Mouse (Mus musculus) neural tube, embryonic 14.5 days (tissue): ENCODE results near the gene Hells. TPM values are rescaled to one million over a fixed set of nuclear protein-coding genes. Genes with fewer than 3 reads are reported as not detected.

Experiments
- ATAC-seq: fragments of 200-750 bp; cut with Nextera tagmentation; 2 replicates; pipeline ENCODE4 v1.8.0; 2017; ENCODE audit warnings: low read depth, mild to moderate bottlenecking, moderate TSS enrichment, moderate library complexity
- H3K27ac ChIP-seq: fragments of 300-500 bp; sonication (generic); 2 replicates; pipeline ENCODE4 v1.5.1; 2014; ENCODE audit warnings: low read depth, mild to moderate bottlenecking, control low read depth, low read length, moderate library complexity, mixed read lengths
- H3K27me3 ChIP-seq: fragments of 300-500 bp; sonication (generic); 2 replicates; pipeline ENCODE4 v1.6.1; 2014; ENCODE audit warnings: low read length; ENCODE audit not compliant: control insufficient read depth, insufficient read depth
- H3K36me3 ChIP-seq: fragments of 300-500 bp; sonication (generic); 2 replicates; pipeline ENCODE4 v1.6.1; 2014; ENCODE audit warnings: low read length, mixed read lengths; ENCODE audit not compliant: control insufficient read depth, insufficient read depth
- H3K4me1 ChIP-seq: fragments of 300-500 bp; sonication (generic); 2 replicates; pipeline ENCODE4 v1.6.1; 2014; ENCODE audit warnings: low read length; ENCODE audit not compliant: control insufficient read depth, insufficient read depth
- H3K4me2 ChIP-seq: fragments of 300-500 bp; sonication (generic); 2 replicates; pipeline ENCODE4 v1.6.1; 2014; ENCODE audit warnings: mild to moderate bottlenecking, low read depth, low read length, control low read depth
- H3K4me3 ChIP-seq: fragments of 300-500 bp; sonication (generic); 2 replicates; pipeline ENCODE4 v1.5.1; 2014; ENCODE audit warnings: low read depth, low read length, control low read depth, mixed read lengths
- H3K9ac ChIP-seq: fragments of 300-500 bp; sonication (generic); replicated peaks from 2 replicates; pipeline ENCODE4 v1.6.1; 2014; ENCODE audit warnings: low read depth, mild to moderate bottlenecking, control low read depth, low read length, mixed read lengths
- H3K9me3 ChIP-seq: fragments of 300-500 bp; sonication (generic); 2 replicates; pipeline ENCODE4 v1.6.1; 2016; ENCODE audit warnings: low read length; ENCODE audit not compliant: control insufficient read depth
- WGBS: fragments of 180-500 bp; shearing (Covaris S2); extraction: QIAGEN DNeasy Blood & Tissue Kit; methylation state at CpG from one replicate; pipeline ENCODE4 v1.1.7; 2014; 5-methylcytosine and 5-hydroxymethylcytosine counted together
- polyA plus RNA-seq: library from polyadenylated mRNA; unstranded; fragments of >200 nt; fragmentation: Nextera tagmentation; extraction: Ambion mirVana; gene quantifications from 2 replicates; pipeline ENCODE4 v1.2.1, GENCODE M21; 2014

Hells gene
- polyA plus RNA-seq, 1 experiment from 2014 or later, result 6.3 TPM

- 0 out of 2 replicates have a peak overlapping the region, but pooled peaks have one; percentile 34 for H3K27ac ChIP-seq
These were observed 395 bp upstream of the Hells start for GRCm38 (mm10) chr19:38930252-38930787.

GRCm38 (mm10) chr19:38931566-38931890 lies 813 bp downstream of the Hells start:
- 3% methylated on average over 6 of the region's 6 CpGs for WGBS
- peaks cover 9% of the 10 kb centered on the region; the same call in 1 of the 2 replicates for H3K4me1 ChIP-seq
- no peaks in the 10 kb centered on the region for H3K36me3 ChIP-seq
- H3K4me2 ChIP-seq, result peak overlapping the region; percentile 99
- no peaks in the 10 kb centered on the region for H3K9me3 ChIP-seq
- no peak; the same call in 1 of the 2 replicates for ATAC-seq
- H3K27ac ChIP-seq, result no peak overlapping the region
- peak overlapping the region; percentile 76 for H3K4me3 ChIP-seq
- no peaks in the 10 kb centered on the region for H3K27me3 ChIP-seq
- peak overlapping the region; percentile 80 for H3K9ac ChIP-seq

More at GRCm38 (mm10) chr19:38930252-38930787, 395 bp upstream of the Hells start:
- Histone ChIP-seq H3K4me3 (peak overlapping the region; percentile 76), H3K4me1 (peaks cover 9% of the 10 kb centered on the region; the same call in 1 of the 2 replicates), H3K27me3 (no peaks in the 10 kb centered on the region), H3K9me3 (no peaks in the 10 kb centered on the region), H3K9ac (peak overlapping the region; percentile 80), H3K4me2 (peak overlapping the region; percentile 99), H3K36me3 (no peaks in the 10 kb centered on the region)
- ATAC-seq, result peak; percentile 30; the same call in 1 of the 2 replicates
- 2% methylated on average over 23 of the region's 23 CpGs for WGBS

- Histone ChIP-seq H3K27me3 (no peaks in the 10 kb centered on the region), H3K9ac (no peak overlapping the region), H3K36me3 (no peaks in the 10 kb centered on the region), H3K27ac (no peak overlapping the region), H3K4me1 (no peaks in the 10 kb centered on the region), H3K4me2 (no peak overlapping the region), H3K4me3 (no peak overlapping the region), H3K9me3 (no peaks in the 10 kb centered on the region)
- no peak for ATAC-seq
- 85% methylated on average over 2 of the region's 2 CpGs for WGBS
These were observed 14.0 kb downstream of the Hells start for GRCm38 (mm10) chr19:38944590-38945307.

- no peaks in the 10 kb centered on the region for H3K9me3 ChIP-seq
- WGBS, result 90% methylated on average over 6 of the region's 6 CpGs
- ATAC-seq, result no peak
These were observed 40.0 kb downstream of the Hells start for GRCm38 (mm10) chr19:38970741-38971140.

GRCm38 (mm10) chr19:38972581-38972980 lies 41.9 kb downstream of the Hells start:
- Histone ChIP-seq H3K4me1 (no peaks in the 10 kb centered on the region), H3K27me3 (no peaks in the 10 kb centered on the region), H3K27ac (no peak overlapping the region), H3K4me2 (no peak overlapping the region), H3K9ac (no peak overlapping the region), H3K36me3 (no peaks in the 10 kb centered on the region), H3K9me3 (no peaks in the 10 kb centered on the region), H3K4me3 (no peak overlapping the region)
- no peak for ATAC-seq
- 77% methylated on average over 5 of the region's 5 CpGs for WGBS

More at GRCm38 (mm10) chr19:38970741-38971140, 40.0 kb downstream of the Hells start:
- no peaks in the 10 kb centered on the region for H3K36me3 ChIP-seq
- H3K27me3 ChIP-seq, result no peaks in the 10 kb centered on the region
- H3K27ac ChIP-seq, result no peak overlapping the region
- H3K4me1 ChIP-seq, result no peaks in the 10 kb centered on the region
- no peak overlapping the region for H3K4me3 ChIP-seq
- H3K4me2 ChIP-seq, result no peak overlapping the region
- no peak overlapping the region for H3K9ac ChIP-seq

- Histone ChIP-seq H3K4me2 (no peak overlapping the region), H3K27ac (no peak overlapping the region), H3K9me3 (no peaks in the 10 kb centered on the region), H3K4me3 (no peak overlapping the region), H3K36me3 (no peaks in the 10 kb centered on the region), H3K4me1 (no peaks in the 10 kb centered on the region), H3K27me3 (no peaks in the 10 kb centered on the region), H3K9ac (no peak overlapping the region)
- 67% methylated on average over 7 of the region's 7 CpGs for WGBS
- no peak for ATAC-seq
These were observed 43.0 kb downstream of the Hells start for GRCm38 (mm10) chr19:38973666-38974065.

GRCm38 (mm10) chr19:38976269-38976668 lies 45.6 kb downstream of the Hells start:
- no peak for ATAC-seq
- no peak overlapping the region for H3K4me2 ChIP-seq
- no peak overlapping the region for H3K4me3 ChIP-seq
- H3K27me3 ChIP-seq, result no peaks in the 10 kb centered on the region
- H3K9ac ChIP-seq, result no peak overlapping the region
- H3K4me1 ChIP-seq, result no peaks in the 10 kb centered on the region
- H3K9me3 ChIP-seq, result no peaks in the 10 kb centered on the region
- no peak overlapping the region for H3K27ac ChIP-seq
- no peaks in the 10 kb centered on the region for H3K36me3 ChIP-seq

GRCm38 (mm10) chr19:38981966-38982365 lies 51.3 kb downstream of the Hells start:
- WGBS, result 0% methylated on average over 1 of the region's 1 CpGs
- ATAC-seq, result no peak

GRCm38 (mm10) chr19:38998248-38998647 lies 67.5 kb downstream of the Hells start:
- Histone ChIP-seq H3K9me3 (no peaks in the 10 kb centered on the region), H3K27me3 (no peaks in the 10 kb centered on the region), H3K4me3 (no peak overlapping the region), H3K4me2 (no peak overlapping the region), H3K9ac (no peak overlapping the region), H3K36me3 (no peaks in the 10 kb centered on the region), H3K27ac (no peak overlapping the region), H3K4me1 (no peaks in the 10 kb centered on the region)
- ATAC-seq, result no peak
- 84% methylated on average over 4 of the region's 4 CpGs for WGBS

More at GRCm38 (mm10) chr19:38981966-38982365, 51.3 kb downstream of the Hells start:
- Histone ChIP-seq H3K4me1 (no peaks in the 10 kb centered on the region), H3K4me3 (no peak overlapping the region), H3K4me2 (no peak overlapping the region), H3K36me3 (no peaks in the 10 kb centered on the region), H3K27ac (no peak overlapping the region), H3K27me3 (no peaks in the 10 kb centered on the region), H3K9ac (no peak overlapping the region), H3K9me3 (no peaks in the 10 kb centered on the region)
